Mouse (Mus musculus): ENCODE results near the gene Aspg.
A peak's percentile ranks its signal among the peaks of the same experiment; 100 is the strongest.

The Aspg gene

GRCm38 (mm10) chr12:112151244-112151979 is 44.9 kb downstream of the Aspg start:
- DNase-seq (ENCODE audit: low spot score) = no peak

DNA sequence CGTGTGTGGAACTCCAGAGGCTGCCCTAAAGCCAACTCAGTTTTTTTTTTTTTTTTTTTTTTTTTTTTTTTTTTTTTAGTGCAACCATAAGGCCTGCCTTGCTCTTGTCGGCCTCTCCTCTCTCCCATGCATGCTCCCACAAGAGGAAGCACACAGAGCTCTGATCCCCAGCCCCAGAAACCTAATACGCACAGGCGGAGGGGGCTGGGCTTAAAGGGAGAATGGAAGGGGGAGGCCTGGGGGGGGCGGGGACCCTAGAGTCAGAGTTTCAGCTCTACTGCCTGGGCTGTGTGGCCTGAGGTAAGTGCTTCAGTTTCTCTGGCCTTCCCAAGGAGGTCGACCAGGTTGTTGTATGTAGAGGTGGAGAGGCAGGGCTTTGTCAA is 45.5 kb downstream of the Aspg start:
- no peak for DNase-seq (ENCODE audit: low spot score)

GRCm38 (mm10) chr12:112153597-112153996 is 47.1 kb downstream of the Aspg start:
- no peak for DNase-seq (ENCODE audit: low spot score)

DNA sequence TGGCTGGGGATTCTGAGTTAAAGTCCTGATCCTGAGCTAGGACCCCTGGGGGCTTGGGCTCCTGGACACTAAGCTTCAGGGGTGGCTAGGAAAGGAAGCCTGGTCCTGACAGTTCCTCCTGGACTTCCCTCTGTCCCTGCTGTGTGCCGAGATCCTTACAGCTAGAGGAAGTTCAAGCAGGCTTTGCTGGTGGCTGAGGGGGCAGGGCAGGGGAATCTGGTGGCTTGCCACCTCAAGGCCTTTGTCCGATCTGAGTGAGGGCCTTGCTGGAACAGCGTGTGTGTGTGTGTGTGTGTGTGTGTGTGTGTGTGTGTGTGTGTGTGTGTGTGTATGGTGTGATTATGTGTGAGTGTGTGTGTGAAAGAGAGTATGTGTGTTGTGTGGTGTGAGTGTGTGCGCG is 48.0 kb downstream of the Aspg start:
- no peak for DNase-seq (ENCODE audit: low spot score)

GRCm38 (mm10) chr12:112155218-112156051 is 49.0 kb downstream of the Aspg start:
- DNase-seq (ENCODE audit: low spot score) = no peak

DNA sequence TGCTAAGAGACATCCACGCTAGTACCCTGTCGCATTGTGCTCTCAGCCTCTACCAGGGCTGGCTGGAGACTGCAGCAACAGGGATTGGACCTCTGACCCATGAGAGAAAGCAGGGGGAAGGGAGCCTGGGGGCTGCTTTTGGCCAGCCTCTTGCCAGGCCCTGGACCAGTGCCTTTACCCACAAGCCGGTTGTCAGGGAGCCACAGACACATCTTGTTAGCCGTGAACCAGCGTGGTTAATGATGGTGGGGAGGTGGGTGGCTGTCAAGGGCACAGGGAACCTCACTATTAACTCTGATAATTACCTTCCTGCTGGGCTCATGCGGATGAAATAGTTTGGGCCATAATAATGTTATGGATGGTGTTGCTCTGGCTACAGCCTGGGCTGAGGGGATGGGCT is 50.3 kb downstream of the Aspg start:
- no peak for DNase-seq (ENCODE audit: low spot score)

- DNase-seq (ENCODE audit: low spot score) = no peak
These were observed 51.8 kb downstream of the Aspg start for GRCm38 (mm10) chr12:112158246-112158645.

- no peak for DNase-seq (ENCODE audit: low spot score)
These were observed 52.3 kb downstream of the Aspg start for GRCm38 (mm10) chr12:112158784-112159183.

DNA sequence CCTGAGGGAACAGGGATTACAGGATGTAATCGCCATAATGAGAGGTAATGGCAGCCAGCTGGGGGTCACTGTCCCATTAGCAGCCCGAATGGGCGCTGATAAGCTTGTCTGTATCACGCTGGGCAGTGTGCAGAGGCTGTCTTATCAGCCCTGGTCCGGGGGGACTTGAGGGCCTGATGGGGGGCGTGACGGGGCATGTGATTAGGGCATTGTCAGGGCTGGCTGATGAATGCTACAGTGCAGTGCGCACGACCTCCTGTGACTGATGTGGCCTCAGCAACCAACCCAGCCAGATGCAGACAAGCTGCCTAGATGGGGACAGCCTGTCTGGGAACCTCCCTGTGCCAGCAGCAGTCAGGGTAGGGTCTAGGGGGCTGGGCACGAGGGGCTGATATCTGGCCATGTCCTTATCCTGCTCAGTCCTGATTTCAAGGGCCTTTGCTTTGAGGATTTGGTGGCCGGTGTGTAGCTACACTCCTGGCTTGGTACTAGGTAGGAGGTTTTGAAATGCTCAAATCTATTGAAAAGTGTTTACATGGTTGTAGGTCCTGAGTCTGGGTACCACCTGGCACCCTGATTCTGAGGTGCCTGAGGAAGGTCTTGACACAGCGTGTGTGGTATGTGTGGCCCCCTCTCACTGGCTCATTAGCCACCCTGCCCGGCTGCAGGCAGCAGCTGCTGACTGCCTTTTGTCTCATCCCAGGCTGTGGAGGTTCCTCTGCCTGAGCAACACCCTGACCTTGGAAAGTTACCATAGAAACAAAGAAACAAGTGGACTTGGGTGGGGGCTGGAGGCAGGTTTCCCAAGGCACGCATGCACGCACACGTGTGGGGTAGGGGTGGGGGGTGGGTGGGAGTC is 57.7 kb downstream of the Aspg start:
- no peak for DNase-seq (ENCODE audit: low spot score)

- DNase-seq (ENCODE audit: low spot score) = no peak
These were observed 58.4 kb downstream of the Aspg start for GRCm38 (mm10) chr12:112164840-112165219.

DNA sequence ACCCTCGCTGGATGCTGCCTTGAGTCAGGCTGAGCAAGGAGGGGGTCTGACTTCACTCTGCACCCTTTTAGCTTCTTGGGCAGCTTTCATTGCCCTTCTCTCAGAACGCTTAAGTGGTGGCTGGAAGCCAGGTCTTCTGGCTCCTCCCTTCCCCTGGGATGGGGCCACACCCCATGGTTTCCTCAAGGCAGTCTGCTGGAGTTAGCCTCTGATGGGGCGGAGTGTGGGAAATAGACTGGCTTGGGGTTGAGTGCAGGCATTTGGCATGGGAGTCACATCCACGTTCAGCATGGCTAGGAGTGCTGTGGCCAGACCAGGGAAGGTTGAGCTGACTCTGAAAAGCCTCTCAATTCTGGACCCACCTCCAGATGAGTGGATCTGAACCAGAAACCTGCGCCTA is 62.8 kb downstream of the Aspg start:
- DNase-seq (ENCODE audit: low spot score) = peak; percentile 31

DNA sequence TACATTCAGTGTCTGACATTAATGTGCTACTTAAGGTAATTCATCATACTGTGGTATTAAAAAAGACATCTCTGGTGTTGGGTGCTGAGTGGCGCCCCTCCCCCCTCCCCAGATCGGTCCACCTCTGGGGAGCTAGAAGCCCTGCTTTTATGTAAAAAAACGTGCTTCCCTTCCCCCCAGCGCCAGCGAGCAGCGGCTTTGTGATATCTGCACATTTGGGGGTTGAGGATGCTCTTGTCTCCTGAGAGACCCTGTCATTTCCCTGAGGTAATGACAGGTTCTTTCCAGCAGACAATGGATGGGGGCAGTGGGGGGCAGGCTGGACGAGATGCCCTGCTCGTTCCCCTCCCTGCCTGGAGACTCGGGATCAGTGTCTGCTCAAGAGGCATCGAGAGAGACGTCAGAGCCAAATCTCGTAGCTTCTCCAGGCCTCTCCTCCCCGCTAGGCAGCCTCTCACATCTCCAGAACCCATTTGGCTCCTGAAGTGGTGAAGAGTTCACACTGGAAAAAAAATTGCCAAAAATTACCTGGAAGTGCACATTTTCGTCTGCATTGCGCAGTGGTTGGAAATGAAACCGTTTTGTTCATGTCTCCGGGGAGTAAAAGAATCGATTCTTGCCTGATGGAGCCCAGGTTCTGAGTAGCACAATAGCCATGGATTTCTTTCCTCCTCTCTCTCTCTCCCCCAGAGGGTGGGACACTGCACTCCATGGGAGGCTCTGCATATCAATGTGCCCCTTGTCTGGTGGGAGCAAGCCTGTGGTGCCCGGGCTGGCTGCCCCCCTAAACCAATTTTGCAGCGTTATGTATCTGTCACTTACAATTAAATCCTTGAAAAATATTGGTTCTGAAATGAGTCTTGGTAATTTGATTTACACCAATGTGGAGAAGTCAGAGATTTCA is 64.4 kb downstream of the Aspg start:
- no peak for DNase-seq (ENCODE audit: low spot score)

DNA sequence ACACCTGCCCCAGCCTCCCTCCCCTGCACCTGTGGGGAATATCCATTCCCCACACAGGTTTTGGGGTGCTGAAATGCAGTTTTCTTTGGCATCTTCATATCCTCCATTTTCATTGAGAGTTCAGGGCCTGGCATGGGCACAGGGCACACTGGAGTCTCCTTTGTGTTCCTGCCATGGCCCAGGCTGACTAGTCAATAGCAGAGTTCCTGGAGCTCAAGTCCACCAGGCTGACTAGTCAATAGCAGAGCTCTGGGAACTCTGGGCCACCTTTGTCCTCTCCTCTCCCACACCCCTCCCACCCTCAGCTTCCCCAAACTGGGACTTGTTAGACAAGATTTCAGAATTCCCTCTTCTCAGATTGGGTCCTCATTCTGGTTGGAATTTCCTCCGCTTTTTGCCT is 65.2 kb downstream of the Aspg start:
- no peak for DNase-seq (ENCODE audit: low spot score)

DNA sequence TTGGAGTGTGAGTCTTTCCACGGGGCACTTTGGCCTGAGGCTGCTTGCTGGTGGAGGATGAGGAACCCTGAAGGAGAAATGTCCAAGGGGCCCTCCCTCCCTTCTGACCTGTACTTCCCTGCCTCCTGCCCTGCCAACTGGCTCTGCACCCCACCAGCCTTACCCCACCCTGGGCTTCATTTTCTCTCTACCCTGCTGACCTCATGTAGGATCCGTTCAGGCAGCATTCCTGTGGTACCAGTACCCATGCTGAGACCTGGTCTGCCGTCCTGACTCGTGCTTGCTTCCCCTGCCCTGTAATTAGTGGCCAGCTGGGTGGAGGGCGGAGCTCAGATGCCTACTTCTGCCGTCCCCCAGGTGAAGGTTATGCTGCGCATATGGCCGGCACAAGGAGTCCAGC is 65.7 kb downstream of the Aspg start:
- DNase-seq (ENCODE audit: low spot score) = no peak

Data from urinary bladder, postnatal 25 days (tissue).